Mouse (Mus musculus) heart, postnatal 0 days (tissue): ENCODE results near the gene Medag. TPM values are rescaled to one million over a fixed set of nuclear protein-coding genes. Genes with fewer than 3 reads are reported as not detected.

Experiments
- ATAC-seq: fragments of 200-750 bp; cut with Nextera tagmentation; 2 replicates; pipeline ENCODE4 v1.8.0; 2017; ENCODE audit warnings: low read depth, moderate number of reproducible peaks, moderate library complexity; ENCODE audit not compliant: insufficient read depth
- DNase-seq: peaks from one replicate; pipeline ENCODE4 v3.0.0-alpha.2; 2016; ENCODE audit warnings: low spot score
- H3K27ac ChIP-seq: fragments of 300-500 bp; sonication (generic); 2 replicates; pipeline ENCODE4 v1.5.1; 2014; ENCODE audit warnings: low read depth, mild to moderate bottlenecking
- H3K27me3 ChIP-seq: fragments of 300-500 bp; sonication (generic); 2 replicates; pipeline ENCODE4 v1.6.1; 2014; ENCODE audit warnings: low read length, mixed read lengths; ENCODE audit not compliant: control insufficient read depth, insufficient read depth
- H3K36me3 ChIP-seq: fragments of 300-500 bp; sonication (generic); replicated peaks from 2 replicates; pipeline ENCODE4 v1.6.1; 2014; ENCODE audit warnings: low read length, mixed read lengths; ENCODE audit not compliant: control insufficient read depth, insufficient read depth
- H3K4me1 ChIP-seq: fragments of 300-500 bp; sonication (generic); 2 replicates; pipeline ENCODE4 v1.6.1; 2014; ENCODE audit warnings: antibody characterized with exemption; ENCODE audit not compliant: control insufficient read depth, insufficient read depth
- H3K4me2 ChIP-seq: fragments of 300-500 bp; sonication (generic); 2 replicates; pipeline ENCODE4 v1.6.1; 2014; ENCODE audit warnings: low read depth, mild to moderate bottlenecking, low read length, moderate library complexity
- H3K4me3 ChIP-seq: fragments of 300-500 bp; sonication (generic); 2 replicates; pipeline ENCODE4 v1.5.1; 2014; ENCODE audit warnings: low read depth, low read length
- H3K9ac ChIP-seq: fragments of 300-500 bp; sonication (generic); replicated peaks from 2 replicates; pipeline ENCODE4 v1.6.1; 2014; ENCODE audit warnings: low read depth, low read length, mixed read lengths
- H3K9me3 ChIP-seq: fragments of 300-500 bp; sonication (generic); replicated peaks from 2 replicates; pipeline ENCODE4 v1.6.1; 2016; ENCODE audit warnings: low read length; ENCODE audit not compliant: control insufficient read depth
- CTCF ChIP-seq: IDR thresholded peaks from 2 replicates; pipeline ENCODE4 v1.5.1; 2016; ENCODE audit warnings: antibody characterized with exemption, control low read depth, low read depth
- EP300 ChIP-seq: IDR thresholded peaks from 2 replicates; pipeline ENCODE4 v1.6.1; 2016; ENCODE audit warnings: antibody characterized with exemption, low read depth
- WGBS: fragments of 180-500 bp; shearing (Covaris S2); extraction: QIAGEN DNeasy Blood & Tissue Kit; methylation state at CpG from one replicate; pipeline ENCODE4 v1.1.7; 2014; 5-methylcytosine and 5-hydroxymethylcytosine counted together
- polyA plus RNA-seq: library from polyadenylated mRNA; unstranded; fragments of >200 nt; fragmentation: Nextera tagmentation; extraction: Ambion mirVana; gene quantifications from 2 replicates; pipeline ENCODE4 v1.2.1, GENCODE M21; 2015
- total RNA-seq: library from RNA; depleted of rRNA; stranded (reverse); fragments of >200 nt; gene quantifications from 2 replicates; pipeline ENCODE4 v1.2.3, GENCODE M21; 2014; ENCODE audit warnings: low replicate concordance

Gene Medag
- total and polyA plus RNA-seq, 2 experiments from 2014 or later: 2.0 to 7.7 TPM

DNA sequence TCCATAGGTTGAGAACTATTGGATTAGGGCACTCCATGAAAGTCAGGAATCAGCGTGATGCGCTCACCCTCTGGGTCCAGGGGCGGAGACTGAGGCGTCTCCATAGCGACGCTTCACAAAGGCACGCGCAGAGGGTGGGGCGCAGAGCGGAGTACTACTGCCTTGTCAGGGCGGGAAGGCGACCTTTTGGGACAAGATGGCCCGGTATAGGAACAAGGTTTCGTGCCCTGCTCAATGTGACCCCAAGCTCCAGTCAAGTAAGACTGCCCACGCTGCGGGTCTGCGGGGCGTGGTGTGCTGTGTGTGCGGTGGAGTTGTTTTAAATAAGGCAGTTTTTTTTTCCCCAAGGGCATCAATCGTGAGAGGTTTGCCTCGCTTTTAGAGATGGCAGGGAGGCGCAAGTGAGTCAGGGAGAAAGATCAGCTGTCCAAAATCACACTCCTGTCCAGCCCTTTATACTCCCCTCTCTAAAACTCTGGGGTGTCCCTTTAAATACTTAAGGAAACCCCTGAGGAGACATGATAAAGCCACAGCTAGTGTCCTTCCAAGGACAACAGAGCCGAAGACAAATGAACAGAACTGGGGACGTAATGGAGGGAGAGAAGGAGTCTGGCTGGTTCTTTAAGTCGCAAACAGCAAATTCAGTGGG is 28.1 kb downstream of the Medag start, which contains the start of gene Tex26:
Gene Tex26, plus strand, starts transcription at position 130 of the 649 bp plus-strand sequence.
- TF ChIP-seq EP300: no peak
- TF ChIP-seq CTCF: no peak
- H3K27me3 ChIP-seq: 0 out of 2 replicates have a peak, but pooled peaks cover 7% of the 10 kb centered on the region

GRCm38 (mm10) chr5:149440180-149440573 is 28.6 kb downstream of the Medag start:
- DNase-seq (no peak), ATAC-seq (peak; percentile 59)
- peak overlapping the region; percentile 65 for H3K4me2 ChIP-seq
- peak overlapping the region; percentile 41 for H3K4me3 ChIP-seq
- no peaks in the 10 kb centered on the region; the same call in 1 of the 2 replicates for H3K4me1 ChIP-seq
- H3K9me3 ChIP-seq: no peaks in the 10 kb centered on the region
- H3K36me3 ChIP-seq: no peaks in the 10 kb centered on the region
- WGBS: 0% methylated on average over 18 of the region's 18 CpGs
- H3K9ac ChIP-seq: 0 out of 2 replicates have a peak overlapping the region, but pooled peaks have one; percentile 3
- TF ChIP-seq EP300 (no peak), CTCF (no peak)
- 0 out of 2 replicates have a peak, but pooled peaks cover 7% of the 10 kb centered on the region for H3K27me3 ChIP-seq
- peak overlapping the region; percentile 60; the same call in 1 of the 2 replicates for H3K27ac ChIP-seq

More for the DNA sequence above, 28.1 kb downstream of the Medag start, which contains the start of gene Tex26:
- 0 out of 2 replicates have a peak within 1 kb of the TSS, but pooled peaks have one; percentile 3 for H3K9ac ChIP-seq
- peak within 1 kb of the TSS; percentile 65 for H3K4me2 ChIP-seq
- no peaks in the 10 kb centered on the region for H3K9me3 ChIP-seq
- no peaks in the 10 kb centered on the region for H3K36me3 ChIP-seq
- H3K4me1 ChIP-seq: no peaks in the 10 kb centered on the region; the same call in 1 of the 2 replicates
- H3K4me3 ChIP-seq: peak within 1 kb of the TSS; percentile 41
- H3K27ac ChIP-seq: peak within 1 kb of the TSS; percentile 60
- ATAC-seq: peak; percentile 90
- peak; percentile 76 for DNase-seq
- under 1% methylated on average over 25 of the region's 25 CpGs for WGBS

- no peaks in the 10 kb centered on the region for H3K36me3 ChIP-seq
- no peak overlapping the region for H3K4me3 ChIP-seq
- ATAC-seq (no peak), DNase-seq (no peak)
- 65% methylated on average over 14 of the region's 14 CpGs for WGBS
- 0 out of 2 replicates have a peak, but pooled peaks cover 7% of the 10 kb centered on the region for H3K27me3 ChIP-seq
- H3K9me3 ChIP-seq: no peaks in the 10 kb centered on the region
- TF ChIP-seq EP300: no peak
- no peak for TF ChIP-seq CTCF
- no peak overlapping the region for H3K4me2 ChIP-seq
- no peak overlapping the region for H3K9ac ChIP-seq
- no peak overlapping the region for H3K27ac ChIP-seq
- H3K4me1 ChIP-seq: no peaks in the 10 kb centered on the region; the same call in 1 of the 2 replicates
These were observed 30.2 kb downstream of the Medag start for GRCm38 (mm10) chr5:149441646-149442276.

DNA sequence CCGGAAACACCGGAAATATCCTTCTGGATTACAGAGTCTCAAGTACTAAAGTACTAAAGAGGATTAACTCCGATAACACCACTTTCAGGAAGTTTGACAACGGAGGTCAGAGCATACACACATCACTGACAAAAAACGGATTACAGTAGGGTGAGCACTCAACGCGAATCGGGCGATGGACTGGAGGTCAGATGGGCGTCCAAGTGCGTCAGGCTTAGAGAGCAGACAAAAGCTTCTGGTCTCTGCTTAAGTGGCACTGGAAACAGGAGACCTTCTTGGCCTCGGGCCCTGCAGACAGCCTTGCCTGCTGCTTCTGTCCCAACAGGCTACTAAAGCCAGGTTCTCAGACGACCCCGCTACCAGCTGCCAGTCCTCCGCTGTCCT is 30.7 kb downstream of the Medag start:
- 43% methylated on average over 15 of the region's 15 CpGs for WGBS
- H3K27ac ChIP-seq: no peak overlapping the region
- H3K4me2 ChIP-seq: no peak overlapping the region
- 0 out of 2 replicates have a peak, but pooled peaks cover 7% of the 10 kb centered on the region for H3K27me3 ChIP-seq
- no peak for DNase-seq
- TF ChIP-seq EP300 (no peak), CTCF (no peak)
- no peaks in the 10 kb centered on the region for H3K9me3 ChIP-seq
- no peak for ATAC-seq
- H3K4me1 ChIP-seq: no peaks in the 10 kb centered on the region; the same call in 1 of the 2 replicates
- no peak overlapping the region for H3K4me3 ChIP-seq
- no peak overlapping the region for H3K9ac ChIP-seq
- H3K36me3 ChIP-seq: no peaks in the 10 kb centered on the region

DNA sequence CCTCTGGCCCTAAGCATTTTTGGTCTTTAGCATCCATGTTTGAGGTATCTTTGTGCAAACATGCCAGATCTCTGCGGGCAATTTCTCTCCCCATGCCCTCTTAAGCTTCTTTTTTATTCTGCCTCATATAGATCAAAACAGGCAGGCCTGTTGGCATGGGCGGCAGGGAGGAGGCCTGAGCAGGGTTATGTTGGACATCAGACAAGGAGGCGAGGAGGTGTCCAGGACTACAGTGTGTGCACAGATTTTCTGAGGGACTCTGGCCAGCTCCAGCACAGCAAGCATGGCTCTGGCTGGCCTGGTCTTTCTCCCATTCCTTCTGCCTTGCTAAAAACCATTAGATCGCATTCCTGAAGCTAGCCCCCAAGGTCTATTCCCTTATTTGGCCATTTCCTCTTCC is 32.9 kb downstream of the Medag start:
- H3K4me1 ChIP-seq: no peaks in the 10 kb centered on the region
- DNase-seq: no peak
- TF ChIP-seq CTCF (no peak), EP300 (no peak)

More for the DNA sequence above, 32.9 kb downstream of the Medag start:
- WGBS: 56% methylated on average over 4 of the region's 4 CpGs
- H3K36me3 ChIP-seq: no peaks in the 10 kb centered on the region
- no peak overlapping the region for H3K9ac ChIP-seq
- H3K27me3 ChIP-seq: 0 out of 2 replicates have a peak, but pooled peaks cover 5% of the 10 kb centered on the region
- H3K9me3 ChIP-seq: no peaks in the 10 kb centered on the region; the same call in 1 of the 2 replicates
- H3K27ac ChIP-seq: no peak overlapping the region
- no peak overlapping the region for H3K4me2 ChIP-seq
- ATAC-seq: no peak
- no peak overlapping the region for H3K4me3 ChIP-seq
